Comparison of ENCODE assay signal across 8 mouse cellular contexts in the genomic region with DNA sequence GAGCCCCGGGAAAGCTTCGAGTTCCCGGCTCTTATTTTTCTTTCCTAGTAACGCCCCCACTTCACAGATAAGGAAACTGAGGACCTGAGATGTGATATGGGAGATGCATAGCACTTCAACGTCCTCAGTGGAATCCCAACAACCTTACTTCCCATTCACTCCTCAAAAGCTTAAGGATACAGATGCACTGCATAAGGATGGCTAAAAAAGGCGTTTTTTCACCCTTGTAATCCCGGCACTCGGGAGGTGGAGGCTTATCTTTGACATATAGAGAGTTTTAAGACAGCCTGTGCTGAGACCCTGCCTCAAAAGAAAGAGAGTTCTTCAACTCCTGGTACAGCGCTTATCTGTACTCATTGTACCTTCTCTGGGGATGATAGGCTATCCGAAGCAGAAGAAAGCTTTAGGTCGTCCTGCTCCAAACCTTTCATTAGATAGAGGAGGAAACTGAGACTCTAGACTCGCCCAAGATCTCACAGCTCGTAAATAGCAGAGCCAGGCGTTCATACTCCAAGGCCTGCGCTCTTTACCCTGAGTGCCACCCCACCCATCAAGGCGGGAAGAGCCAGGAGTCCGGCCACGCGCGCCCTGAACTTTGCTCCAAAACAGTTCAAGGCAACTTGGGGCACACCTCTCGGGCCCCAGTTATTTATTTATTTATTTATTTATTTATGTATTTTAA. TPM values are rescaled to one million over a fixed set of nuclear protein-coding genes. Genes with fewer than 3 reads are reported as not detected.
A peak's percentile ranks its signal among the peaks of the same experiment; 100 is the strongest.
DNase-seq lines count a peak whose midpoint lies in the region; ATAC-seq and TF ChIP-seq lines count a peak whose summit lies in the region.

No protein-coding gene starts in this region.

- H3K4me3 ChIP-seq in embryonic facial prominence, embryonic 10.5 days = peak overlapping the region; percentile 76
- H3K4me3 ChIP-seq in heart, postnatal 0 days (ENCODE audit: low read depth, low read length) = peak overlapping the region; percentile 89
- peak overlapping the region; percentile 53; the same call in 1 of the 2 replicates for H3K4me3 ChIP-seq in midbrain, embryonic 11.5 days (ENCODE audit: low read depth, low read length)

- no peak for TF ChIP-seq EP300 in heart, postnatal 0 days (IDR thresholded peaks at IDR 0.05; ENCODE audit: low read depth)

- peaks cover 66% of the 10 kb centered on the region for H3K4me1 ChIP-seq in embryonic facial prominence, embryonic 10.5 days
- peaks cover 11% of the 10 kb centered on the region for H3K4me1 ChIP-seq in heart, postnatal 0 days (ENCODE audit: control insufficient read depth, insufficient read depth)
- H3K4me1 ChIP-seq in midbrain, embryonic 11.5 days (ENCODE audit: control insufficient read depth, insufficient read depth, low read length) = peaks cover 13% of the 10 kb centered on the region

- H3K36me3 ChIP-seq in embryonic facial prominence, embryonic 10.5 days (replicated peaks) = no peaks in the 10 kb centered on the region
- H3K36me3 ChIP-seq in heart, postnatal 0 days (replicated peaks; ENCODE audit: control insufficient read depth, insufficient read depth, low read length) = no peaks in the 10 kb centered on the region
- H3K36me3 ChIP-seq in midbrain, embryonic 11.5 days (ENCODE audit: control insufficient read depth, insufficient read depth, low read length) = no peaks in the 10 kb centered on the region

- peak overlapping the region; percentile 75; the same call in 1 of the 2 replicates for H3K9ac ChIP-seq in heart, postnatal 0 days (replicated peaks; ENCODE audit: low read depth, low read length)
- no peak overlapping the region for H3K9ac ChIP-seq in midbrain, embryonic 11.5 days (ENCODE audit: low read length)

- 1% methylated on average over 21 of the region's 21 CpGs for WGBS in embryonic facial prominence, embryonic 10.5 days
- 4% methylated on average over 21 of the region's 21 CpGs for WGBS in heart, postnatal 0 days
- WGBS in midbrain, embryonic 11.5 days = 2% methylated on average over 21 of the region's 21 CpGs

- no peaks in the 10 kb centered on the region for H3K9me3 ChIP-seq in embryonic facial prominence, embryonic 10.5 days
- H3K9me3 ChIP-seq in heart, postnatal 0 days (replicated peaks; ENCODE audit: control insufficient read depth, low read length) = no peaks in the 10 kb centered on the region
- H3K9me3 ChIP-seq in midbrain, embryonic 11.5 days (ENCODE audit: control insufficient read depth, low read length) = no peaks in the 10 kb centered on the region

- peak; percentile 67 for DNase-seq in 3134 (ENCODE audit: extremely low read depth, insufficient read length, low spot score)
- peak; percentile 27 for DNase-seq in CD4-positive helper T cell, adult 2 months (ENCODE audit: low read depth, low spot score)
- DNase-seq in embryonic facial prominence, embryonic 10.5 days (ENCODE audit: low spot score) = no peak
- DNase-seq in heart, postnatal 0 days (ENCODE audit: low spot score) = no peak
- peak; percentile 55 to 64 for DNase-seq in kidney, postnatal 36 days
- peak; percentile 93 for DNase-seq in midbrain, embryonic 11.5 days (ENCODE audit: low spot score, missing footprints)
- no peak for DNase-seq in ovary, postnatal 14 days (ENCODE audit: low spot score)
- DNase-seq in spleen, postnatal 10 days (ENCODE audit: low spot score in 2 of 2) = no peak

- no peak for TF ChIP-seq CTCF in heart, postnatal 0 days (IDR thresholded peaks at IDR 0.05; ENCODE audit: low read depth)

- peak overlapping the region; percentile 85 for H3K4me2 ChIP-seq in heart, postnatal 0 days (ENCODE audit: low read depth, low read length)
- H3K4me2 ChIP-seq in midbrain, embryonic 11.5 days = peak overlapping the region; percentile 92

- ATAC-seq in heart, postnatal 0 days (ENCODE audit: insufficient read depth, low read depth) = no peak
- ATAC-seq in midbrain, embryonic 11.5 days (ENCODE audit: low FRiP score) = no peak

- H3K27ac ChIP-seq in embryonic facial prominence, embryonic 10.5 days (replicated peaks) = peak overlapping the region; percentile 83; the same call in 1 of the 2 replicates
- H3K27ac ChIP-seq in heart, postnatal 0 days (ENCODE audit: low read depth) = peak overlapping the region; percentile 98
- no peak overlapping the region for H3K27ac ChIP-seq in midbrain, embryonic 11.5 days (ENCODE audit: low read depth, low read length)

- peaks cover 85% of the 10 kb centered on the region for H3K27me3 ChIP-seq in embryonic facial prominence, embryonic 10.5 days (replicated peaks; ENCODE audit: low read depth, poor library complexity, severe bottlenecking)
- no peaks in the 10 kb centered on the region for H3K27me3 ChIP-seq in heart, postnatal 0 days (ENCODE audit: control insufficient read depth, insufficient read depth, low read length)
- H3K27me3 ChIP-seq in midbrain, embryonic 11.5 days (ENCODE audit: control insufficient read depth, insufficient read depth, low read length) = peaks cover 69% of the 10 kb centered on the region

RNA-seq across cellular contexts. Expression of a gene that starts 1.4 kb away (rescaled TPM):
- 0.50 and 0.67 TPM in 2 replicates for polyA plus RNA-seq in embryonic facial prominence, embryonic 10.5 days (2016; fragmentation: Nextera tagmentation; extraction: Ambion mirVana)
- 15.7 and 18.6 TPM in 2 replicates for total RNA-seq in heart, postnatal 0 days (2014; rRNA removed; ENCODE audit: low replicate concordance)
- 1.4 and 1.5 TPM in 2 replicates for polyA plus RNA-seq in heart, postnatal 0 days (2015; fragmentation: Nextera tagmentation; extraction: Ambion mirVana)
- polyA plus RNA-seq in midbrain, embryonic 11.5 days (2014; fragmentation: Nextera tagmentation; extraction: Ambion mirVana) = 0.52 and 0.57 TPM in 2 replicates

Comparison
In these comparisons a context has a peak if more than half of its experiments do, and no peak if none do; other contexts are left out.
1. DNase-seq: peak in 3134 (single experiment), CD4-positive helper T cell, adult 2 months (single experiment), kidney, postnatal 36 days (2 of 2) and midbrain, embryonic 11.5 days (single experiment); none in embryonic facial prominence, embryonic 10.5 days (single experiment), heart, postnatal 0 days (single experiment), ovary, postnatal 14 days (single experiment) and spleen, postnatal 10 days (0 of 2).
2. Peak in every context shown above with its lines, with median percentiles within 50 percentile points of each other: H3K4me3 ChIP-seq.